Mouse (Mus musculus) lung, adult 2 months (tissue): ENCODE data around the gene Aebp1.

Experiments used
- CTCF ChIP-seq: fragments of 200-500 bp; IDR thresholded peaks from 2 replicates; pipeline ENCODE4 v1.5.1; 2011; ENCODE audit warnings: mild to moderate bottlenecking, low read length, control low read depth; ENCODE audit not compliant: insufficient read depth
- POLR2A ChIP-seq: fragments of 200-500 bp; IDR thresholded peaks from 2 replicates; pipeline ENCODE4 v1.6.1; 2011; ENCODE audit warnings: low read depth, mild to moderate bottlenecking, control low read depth, low read length, borderline replicate concordance; ENCODE audit errors: extremely low read depth

GRCm38 (mm10) chr11:5862394-5863105 lies 803 bp downstream of the Aebp1 start:
- TF ChIP-seq POLR2A (peak; percentile 15; the same call in 1 of the 2 replicates), CTCF (no peak)
